Mouse (Mus musculus) C2C12 (cell line): ENCODE data around the gene Herc4.

Experiments used
- CEBPB ChIP-seq: IDR thresholded peaks from one replicate; pipeline ENCODE4 v1.6.1; 2011; ENCODE audit warnings: low read depth, mild to moderate bottlenecking, control low read depth, moderate library complexity
- CTCF ChIP-seq: IDR thresholded peaks from one replicate; pipeline ENCODE4 v1.5.1; 2011; ENCODE audit not compliant: control insufficient read depth, insufficient read depth, insufficient read length
- FOSL1 ChIP-seq: IDR thresholded peaks from one replicate; pipeline ENCODE4 v1.8.0; 2011; ENCODE audit warnings: mild to moderate bottlenecking, low read length; ENCODE audit not compliant: poor library complexity, insufficient read depth, severe bottlenecking
- MAX ChIP-seq: IDR thresholded peaks from one replicate; pipeline ENCODE4 v1.6.1; 2011; ENCODE audit warnings: mild to moderate bottlenecking, control low read depth
- MYOD1 ChIP-seq: IDR thresholded peaks from one replicate; pipeline ENCODE4 v1.6.1; 2011; ENCODE audit warnings: low read depth; ENCODE audit not compliant: control insufficient read depth, insufficient read length
- MYOG ChIP-seq: IDR thresholded peaks from one replicate; pipeline ENCODE4 v1.6.1; 2011; ENCODE audit not compliant: control insufficient read depth, insufficient read length; ENCODE audit errors: extremely low read depth
- USF1 ChIP-seq: IDR thresholded peaks from one replicate; pipeline ENCODE4 v1.6.1; 2011; ENCODE audit warnings: low read depth, mild to moderate bottlenecking, control low read depth, moderate library complexity

DNA sequence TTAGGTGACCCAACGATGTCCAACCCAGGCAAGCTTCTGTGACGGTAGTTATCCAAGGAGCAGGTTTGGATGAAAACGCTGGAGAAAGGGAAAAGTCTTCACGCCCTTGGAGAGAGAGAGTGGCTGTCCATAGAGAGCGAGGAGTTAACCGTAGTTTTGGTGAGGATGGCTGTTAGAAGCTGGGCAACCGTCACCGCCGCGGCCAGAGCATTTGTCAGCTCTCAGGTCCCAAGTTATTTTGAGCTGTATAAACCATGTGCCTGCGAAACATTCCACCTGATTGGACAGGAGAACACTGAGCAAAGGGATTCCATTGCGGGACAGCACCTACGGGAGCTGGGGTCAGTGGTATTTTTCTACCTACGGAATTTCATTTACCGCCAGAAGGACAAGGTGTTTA is 39.9 kb upstream of the Herc4 start, which contains the start of gene Mypn:
- no peak for TF ChIP-seq CTCF
- no peak for TF ChIP-seq USF1
- no peak for TF ChIP-seq MYOD1
- no peak for TF ChIP-seq MAX
- TF ChIP-seq MYOG, result no peak
- no peak for TF ChIP-seq CEBPB
- no peak for TF ChIP-seq FOSL1
